Mouse (Mus musculus) liver, embryonic 13.5 days (tissue): ENCODE results near the gene Adamts6. TPM values are rescaled to one million over a fixed set of nuclear protein-coding genes. Genes with fewer than 3 reads are reported as not detected.

ENCODE experiments used
- ATAC-seq: fragments of 200-750 bp; cut with Nextera tagmentation; 2 replicates; pipeline ENCODE4 v1.8.0; 2017; ENCODE audit warnings: low read depth, mild to moderate bottlenecking, moderate number of reproducible peaks, moderate library complexity
- DNase-seq: peaks from one replicate; pipeline ENCODE4 v3.0.0; 2022
- H3K27ac ChIP-seq: fragments of 300-500 bp; sonication (generic); 2 replicates; pipeline ENCODE4 v1.5.1; 2015; ENCODE audit warnings: moderate library complexity, mild to moderate bottlenecking, inconsistent platforms
- H3K27me3 ChIP-seq: fragments of 300-500 bp; sonication (generic); 2 replicates; pipeline ENCODE4 v1.6.1; 2015; ENCODE audit warnings: mild to moderate bottlenecking, inconsistent platforms
- H3K36me3 ChIP-seq: fragments of 300-500 bp; sonication (generic); 2 replicates; pipeline ENCODE4 v1.6.1; 2015; ENCODE audit warnings: mild to moderate bottlenecking, inconsistent platforms
- H3K4me1 ChIP-seq: fragments of 300-500 bp; sonication (generic); replicated peaks from 2 replicates; pipeline ENCODE4 v1.6.1; 2015; ENCODE audit warnings: inconsistent platforms
- H3K4me2 ChIP-seq: fragments of 300-500 bp; sonication (generic); 2 replicates; pipeline ENCODE4 v1.6.1; 2015; ENCODE audit warnings: inconsistent platforms, mild to moderate bottlenecking, moderate library complexity
- H3K4me3 ChIP-seq: fragments of 300-500 bp; sonication (generic); replicated peaks from 2 replicates; pipeline ENCODE4 v1.5.1; 2015; ENCODE audit warnings: mild to moderate bottlenecking, inconsistent platforms
- H3K9ac ChIP-seq: fragments of 300-500 bp; sonication (generic); 2 replicates; pipeline ENCODE4 v1.6.1; 2015; ENCODE audit warnings: mild to moderate bottlenecking, inconsistent platforms
- H3K9me3 ChIP-seq: fragments of 300-500 bp; sonication (generic); replicated peaks from 2 replicates; pipeline ENCODE4 v1.6.1; 2016; ENCODE audit warnings: inconsistent platforms
- WGBS: fragments of 180-500 bp; shearing (Covaris S2); methylation state at CpG from one replicate; pipeline ENCODE4 v1.1.7; 2015; ENCODE audit not compliant: insufficient replicate concordance; 5-methylcytosine and 5-hydroxymethylcytosine counted together
- polyA plus RNA-seq: library from polyadenylated mRNA; unstranded; fragments of >200 nt; fragmentation: Nextera tagmentation; extraction: Ambion mirVana; gene quantifications from 2 replicates; pipeline ENCODE4 v1.2.1, GENCODE M21; 2015

Gene Adamts6
- polyA plus RNA-seq, 1 experiment from 2014 or later = 0.09 TPM

DNA sequence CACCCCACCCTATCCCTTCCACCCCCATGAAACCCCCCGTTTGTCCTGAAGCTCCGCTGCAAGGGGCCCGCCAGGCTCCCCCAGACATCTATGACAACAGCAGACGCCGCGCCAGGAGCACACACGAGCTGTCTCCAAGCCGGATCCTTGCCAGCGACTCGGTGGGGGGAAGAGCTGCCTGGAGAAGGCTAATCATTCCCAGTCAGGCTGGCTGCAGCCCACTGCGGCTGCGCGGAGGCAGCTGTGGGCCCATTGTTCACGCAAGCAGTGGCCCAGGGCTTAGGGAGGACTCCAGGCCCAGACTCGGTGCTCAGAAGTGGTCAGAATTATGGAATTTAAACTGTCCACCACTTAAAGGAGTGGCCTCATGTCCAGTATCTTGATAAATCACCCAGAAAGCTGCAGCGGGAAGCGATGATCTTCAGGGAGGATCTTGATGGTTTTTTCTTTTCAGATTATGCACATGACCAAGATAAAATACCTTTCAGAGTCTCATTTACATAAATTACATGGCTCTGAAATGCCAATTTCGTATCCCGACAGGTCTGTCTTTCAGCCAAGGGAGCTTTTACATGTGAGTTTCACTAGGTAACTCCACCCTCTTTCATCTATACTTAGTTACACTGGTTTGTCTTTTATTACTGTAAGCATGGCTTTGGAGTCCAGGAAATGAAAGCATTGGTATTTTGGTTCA is 230.8 kb downstream of the Adamts6 start:
- Histone ChIP-seq H3K4me2 (peak overlapping the region; percentile 21; the same call in 1 of the 2 replicates), H3K27ac (no peak overlapping the region), H3K9ac (no peak overlapping the region), H3K27me3 (no peaks in the 10 kb centered on the region), H3K9me3 (no peaks in the 10 kb centered on the region), H3K4me1 (no peaks in the 10 kb centered on the region), H3K4me3 (no peak overlapping the region; the same call in 1 of the 2 replicates), H3K36me3 (no peaks in the 10 kb centered on the region)
- ATAC-seq = no peak
- WGBS = 46% methylated on average over 19 of the region's 19 CpGs
- no peak for DNase-seq

DNA sequence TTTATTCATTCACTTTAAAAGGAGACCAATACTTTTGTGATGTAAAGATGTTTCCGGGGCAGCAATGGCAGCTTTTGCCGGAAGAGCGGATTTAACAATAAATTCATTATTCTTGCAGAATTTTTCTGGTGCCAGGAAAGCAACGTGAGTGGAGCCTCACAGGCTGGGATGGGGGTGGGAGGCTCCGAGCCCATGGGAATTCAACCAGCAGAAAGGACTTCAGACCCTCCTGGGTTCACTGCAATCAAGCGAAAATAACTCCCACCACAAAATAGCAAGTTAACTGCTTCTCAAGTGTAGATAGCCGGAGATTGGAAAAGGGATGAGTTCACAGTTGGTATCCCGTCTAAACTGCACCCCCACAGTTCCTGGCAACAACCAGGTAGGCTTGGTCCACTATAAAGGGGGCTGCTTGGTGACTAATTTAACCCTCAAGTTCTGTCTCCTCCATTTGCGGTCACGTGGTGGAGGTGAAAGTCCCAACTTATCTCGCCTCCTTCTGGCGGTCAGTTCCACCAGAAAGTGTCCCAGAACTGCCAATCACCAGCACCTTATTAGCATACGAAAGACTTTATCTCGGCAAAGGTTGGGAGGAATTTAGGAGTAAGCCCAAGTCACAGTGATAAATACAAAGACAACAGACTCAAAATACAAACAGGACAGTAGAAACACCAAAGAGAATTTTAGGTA is 231.5 kb downstream of the Adamts6 start:
- Histone ChIP-seq H3K27me3 (no peaks in the 10 kb centered on the region), H3K4me3 (no peak overlapping the region), H3K27ac (no peak overlapping the region), H3K36me3 (no peaks in the 10 kb centered on the region), H3K9me3 (no peaks in the 10 kb centered on the region), H3K4me2 (no peak overlapping the region), H3K9ac (no peak overlapping the region), H3K4me1 (no peaks in the 10 kb centered on the region)
- ATAC-seq (no peak), DNase-seq (no peak)
- 62% methylated on average over 14 of the region's 14 CpGs for WGBS

DNA sequence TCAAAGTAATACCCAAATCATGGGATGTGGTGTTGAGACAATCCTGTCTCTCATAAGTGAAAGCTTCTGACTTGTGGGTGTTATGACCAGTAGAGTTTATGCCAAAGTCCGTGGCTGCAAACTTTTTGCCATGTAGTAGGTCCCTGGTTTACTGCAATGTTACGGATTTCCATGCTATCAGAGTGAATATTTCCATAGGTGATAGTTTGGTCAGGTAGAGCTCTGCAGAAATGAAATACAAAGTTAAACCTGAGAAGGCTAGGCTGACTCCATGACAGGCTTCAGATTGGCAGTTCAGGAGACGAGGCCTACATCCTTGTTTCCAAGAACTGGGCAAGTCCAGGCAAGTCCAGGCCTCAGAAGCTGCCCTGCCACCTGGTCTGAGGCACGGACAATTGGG is 232.3 kb downstream of the Adamts6 start:
- Histone ChIP-seq H3K27ac (no peak overlapping the region), H3K36me3 (no peaks in the 10 kb centered on the region), H3K27me3 (no peaks in the 10 kb centered on the region), H3K4me1 (no peaks in the 10 kb centered on the region), H3K9ac (no peak overlapping the region), H3K4me2 (no peak overlapping the region), H3K4me3 (no peak overlapping the region), H3K9me3 (no peaks in the 10 kb centered on the region)
- DNase-seq = no peak
- WGBS = 62% methylated on average over 4 of the region's 4 CpGs
- no peak for ATAC-seq

DNA sequence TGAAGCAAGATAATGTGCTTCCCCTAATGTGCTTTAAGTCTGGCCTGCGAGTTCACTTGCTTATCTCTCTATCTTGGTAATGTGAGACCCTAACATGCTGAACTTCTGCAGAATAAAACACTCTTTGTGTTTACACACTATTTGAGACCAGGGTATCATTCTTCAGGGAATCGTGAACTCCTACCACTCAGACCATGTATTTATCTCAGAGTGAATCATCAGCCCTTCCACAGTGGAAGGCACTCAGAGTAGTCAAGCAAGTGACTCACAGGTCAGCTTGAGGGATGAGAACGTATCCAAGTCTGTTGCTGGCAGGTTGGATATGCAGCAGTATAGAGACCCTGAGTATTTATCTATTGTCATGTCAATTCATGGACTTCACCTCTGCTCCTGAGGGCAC is 232.8 kb downstream of the Adamts6 start:
- no peak overlapping the region for H3K4me2 ChIP-seq
- no peaks in the 10 kb centered on the region for H3K9me3 ChIP-seq
- H3K4me3 ChIP-seq = no peak overlapping the region
- no peaks in the 10 kb centered on the region for H3K36me3 ChIP-seq
- H3K27me3 ChIP-seq = no peaks in the 10 kb centered on the region
- H3K27ac ChIP-seq = no peak overlapping the region
- H3K4me1 ChIP-seq = no peaks in the 10 kb centered on the region
- DNase-seq = no peak
- 50% methylated on average over 3 of the region's 3 CpGs for WGBS
- no peak for ATAC-seq
- no peak overlapping the region for H3K9ac ChIP-seq

DNA sequence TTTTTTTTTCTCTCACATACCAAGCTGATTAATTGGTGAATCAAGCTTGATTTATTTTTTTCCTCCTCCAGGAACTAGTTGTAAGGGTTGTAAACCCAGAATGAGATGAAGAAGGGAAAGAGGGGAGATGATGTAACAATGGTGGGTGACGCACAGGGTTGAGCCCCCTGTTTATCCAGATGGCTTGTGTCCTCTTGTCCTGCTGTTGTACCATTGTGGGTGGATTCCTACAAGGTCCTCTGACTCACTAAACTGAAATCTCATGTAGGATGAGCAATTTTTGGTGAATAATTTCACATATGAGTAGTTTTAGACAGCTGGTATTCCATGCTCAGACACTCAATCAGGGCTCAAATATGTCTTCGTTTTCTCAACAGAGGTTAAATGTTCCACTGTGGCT is 233.9 kb downstream of the Adamts6 start:
- Histone ChIP-seq H3K27ac (no peak overlapping the region), H3K4me1 (no peaks in the 10 kb centered on the region), H3K9me3 (no peaks in the 10 kb centered on the region), H3K27me3 (no peaks in the 10 kb centered on the region), H3K4me3 (no peak overlapping the region), H3K36me3 (no peaks in the 10 kb centered on the region), H3K4me2 (no peak overlapping the region), H3K9ac (no peak overlapping the region)
- 65% methylated on average over 2 of the region's 2 CpGs for WGBS
- no peak for ATAC-seq
- DNase-seq = no peak

DNA sequence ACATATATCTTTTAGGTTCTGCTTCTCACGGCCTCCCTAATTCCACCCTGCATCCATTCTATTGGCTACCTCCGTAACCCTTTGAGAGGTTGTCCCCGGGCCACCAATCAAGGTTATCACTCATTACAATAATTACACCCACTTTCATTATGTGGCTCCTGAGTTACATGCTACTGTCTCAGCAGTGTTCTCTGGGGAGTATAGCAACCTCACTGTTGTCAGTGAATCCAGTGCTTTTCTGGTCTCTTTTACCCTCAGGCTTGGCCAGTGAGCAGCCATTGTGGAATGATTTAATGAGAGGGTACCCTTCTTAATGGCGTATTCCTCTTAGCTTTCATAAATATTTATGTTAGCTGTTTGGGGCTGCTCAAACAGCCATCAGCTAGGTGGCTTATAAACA is 238.0 kb downstream of the Adamts6 start:
- no peak for DNase-seq
- H3K4me2 ChIP-seq = no peak overlapping the region
- no peak overlapping the region for H3K9ac ChIP-seq
- no peak for ATAC-seq
- no peaks in the 10 kb centered on the region for H3K4me1 ChIP-seq
- no peaks in the 10 kb centered on the region for H3K9me3 ChIP-seq
- H3K36me3 ChIP-seq = no peaks in the 10 kb centered on the region
- no peaks in the 10 kb centered on the region for H3K27me3 ChIP-seq
- 69% methylated on average over 4 of the region's 4 CpGs for WGBS
- no peak overlapping the region for H3K27ac ChIP-seq
- no peak overlapping the region for H3K4me3 ChIP-seq

DNA sequence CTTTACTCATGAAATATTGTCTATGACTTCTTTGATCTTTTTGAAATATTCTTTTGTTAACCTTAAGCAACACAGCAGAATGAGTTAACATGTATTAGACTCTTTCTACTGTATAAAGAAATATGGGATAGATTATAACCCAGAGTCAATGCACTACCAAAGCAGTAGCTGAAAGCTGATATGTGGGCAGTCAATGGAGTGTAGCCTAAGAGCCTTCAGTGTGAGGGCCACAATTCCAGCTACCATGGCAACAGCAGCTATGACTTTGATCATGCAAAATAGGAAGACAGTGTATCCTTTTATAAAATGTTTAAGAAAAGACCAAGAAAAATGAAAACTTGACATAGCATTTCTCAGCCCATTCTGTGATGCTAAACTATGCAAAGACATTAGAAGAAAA is 241.6 kb downstream of the Adamts6 start:
- Histone ChIP-seq H3K4me2 (no peak overlapping the region), H3K9me3 (no peaks in the 10 kb centered on the region), H3K4me3 (no peak overlapping the region), H3K9ac (no peak overlapping the region), H3K27ac (no peak overlapping the region), H3K4me1 (no peaks in the 10 kb centered on the region), H3K27me3 (no peaks in the 10 kb centered on the region), H3K36me3 (no peaks in the 10 kb centered on the region)
- no peak for DNase-seq
- no peak for ATAC-seq

DNA sequence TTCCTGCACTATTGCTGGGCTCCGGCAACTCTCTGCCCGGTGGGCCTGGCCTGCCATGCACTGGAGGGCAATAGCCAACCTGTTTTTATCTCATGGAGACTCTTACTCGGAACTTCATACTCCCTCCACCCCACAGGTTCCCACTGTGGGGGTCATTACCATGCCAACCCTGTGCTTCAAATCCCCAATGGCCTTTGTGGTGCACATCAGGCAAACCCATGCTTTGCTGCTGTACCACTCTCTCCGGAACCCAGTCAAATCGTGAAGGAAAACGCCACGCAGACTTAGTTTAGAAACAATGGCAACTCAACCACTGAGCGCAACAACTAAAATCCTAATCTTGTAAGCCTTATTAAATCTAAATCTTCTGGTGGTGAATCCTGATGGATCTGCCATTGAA is 244.2 kb downstream of the Adamts6 start:
- DNase-seq (no peak), ATAC-seq (no peak)
- no peaks in the 10 kb centered on the region for H3K36me3 ChIP-seq
- no peak overlapping the region for H3K27ac ChIP-seq
- H3K4me3 ChIP-seq = no peak overlapping the region
- no peak overlapping the region for H3K9ac ChIP-seq
- H3K4me2 ChIP-seq = no peak overlapping the region
- WGBS = 76% methylated on average over 8 of the region's 8 CpGs
- H3K4me1 ChIP-seq = no peaks in the 10 kb centered on the region
- H3K27me3 ChIP-seq = no peaks in the 10 kb centered on the region
- no peaks in the 10 kb centered on the region for H3K9me3 ChIP-seq

DNA sequence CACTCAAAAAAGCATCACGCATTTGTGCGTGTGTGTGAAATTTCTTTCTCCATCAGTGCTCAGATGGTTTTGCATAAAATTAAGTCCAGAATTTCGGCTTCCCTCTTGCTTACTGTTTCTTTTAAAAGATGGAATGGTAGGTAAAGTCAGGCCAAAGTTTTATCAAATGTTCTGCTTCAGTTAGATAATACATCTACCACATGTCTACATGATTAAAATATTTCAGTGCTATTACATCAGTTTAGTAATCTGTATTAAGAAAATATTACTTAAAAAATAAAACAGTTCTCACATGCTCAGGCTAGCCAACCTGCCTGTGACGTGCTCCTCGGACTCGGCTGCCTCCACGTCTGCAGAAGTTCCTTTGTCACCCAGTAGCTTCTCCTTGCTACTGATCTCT is 245.1 kb downstream of the Adamts6 start:
- no peak overlapping the region for H3K4me3 ChIP-seq
- ATAC-seq = no peak

DNA sequence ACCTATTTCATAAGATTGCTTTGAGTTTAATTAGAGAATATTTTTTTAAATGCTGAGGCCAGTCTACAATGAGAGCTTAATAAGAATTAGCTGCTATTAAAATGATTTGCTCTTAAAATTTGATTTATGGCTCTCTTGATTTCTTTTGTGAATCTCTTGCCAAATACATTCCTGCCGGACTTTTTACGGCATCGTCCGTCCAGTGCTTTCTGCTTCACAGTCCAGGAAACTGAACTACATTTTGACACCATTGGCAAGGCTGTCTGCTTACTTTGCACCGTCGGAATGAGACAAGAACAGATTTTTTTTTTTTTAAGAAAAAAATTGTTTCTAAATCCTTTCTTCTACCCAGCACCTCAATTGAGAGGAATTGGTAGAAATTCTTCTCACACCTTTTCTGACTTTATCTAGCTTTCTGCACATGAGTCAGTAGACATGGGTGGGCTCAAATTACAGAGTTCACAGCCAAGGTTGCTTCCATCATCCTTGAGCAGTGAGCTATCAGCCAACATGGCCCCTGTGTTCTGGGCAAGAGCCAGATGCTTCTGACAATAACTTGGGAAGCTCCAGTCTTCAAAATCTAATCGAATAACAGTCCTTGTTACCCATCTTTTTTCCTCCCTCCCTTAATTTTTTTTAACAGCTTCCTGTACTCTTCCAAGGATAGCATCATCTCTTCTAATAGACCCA is 246.3 kb downstream of the Adamts6 start:
- Histone ChIP-seq H3K9me3 (no peaks in the 10 kb centered on the region), H3K36me3 (no peaks in the 10 kb centered on the region), H3K4me3 (no peak overlapping the region), H3K27ac (no peak overlapping the region), H3K27me3 (no peaks in the 10 kb centered on the region), H3K9ac (no peak overlapping the region), H3K4me1 (no peaks in the 10 kb centered on the region), H3K4me2 (no peak overlapping the region)
- WGBS = 71% methylated on average over 7 of the region's 7 CpGs
- DNase-seq = no peak
- ATAC-seq = no peak

More for the DNA sequence above, 245.1 kb downstream of the Adamts6 start:
- Histone ChIP-seq H3K27me3 (no peaks in the 10 kb centered on the region), H3K4me2 (no peak overlapping the region), H3K9ac (no peak overlapping the region), H3K4me1 (no peaks in the 10 kb centered on the region), H3K9me3 (no peaks in the 10 kb centered on the region), H3K27ac (no peak overlapping the region), H3K36me3 (no peaks in the 10 kb centered on the region)
- DNase-seq = no peak
- 81% methylated on average over 7 of the region's 7 CpGs for WGBS

DNA sequence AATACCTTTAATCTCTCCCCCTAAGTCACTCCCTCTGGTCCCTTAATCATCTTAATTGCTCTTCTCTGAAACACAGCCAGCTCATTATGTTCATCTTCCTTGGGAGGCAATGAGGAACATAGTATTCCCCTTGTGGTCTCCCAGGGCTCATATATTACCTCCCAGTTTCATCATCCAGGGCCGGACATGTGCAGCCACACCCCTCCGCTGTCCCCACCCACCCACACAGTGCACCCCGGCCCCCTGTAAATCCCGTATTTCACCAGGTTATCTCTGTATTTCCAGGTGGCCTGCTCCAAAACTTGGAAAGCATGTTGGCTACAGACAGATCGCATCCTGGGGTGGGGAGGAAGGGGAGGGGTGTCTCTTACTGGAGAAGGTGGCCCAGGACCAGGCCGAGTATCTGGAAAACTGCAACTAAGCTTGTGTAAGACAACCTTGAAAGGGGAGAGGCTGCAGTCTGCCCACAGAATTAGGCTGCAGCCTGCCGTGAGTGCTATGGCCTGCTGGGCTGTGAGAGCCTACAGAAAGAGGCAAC is 253.3 kb downstream of the Adamts6 start:
- Histone ChIP-seq H3K36me3 (no peaks in the 10 kb centered on the region), H3K4me1 (peaks cover 3% of the 10 kb centered on the region; the same call in 1 of the 2 replicates), H3K4me3 (no peak overlapping the region), H3K27ac (no peak overlapping the region), H3K27me3 (no peaks in the 10 kb centered on the region), H3K4me2 (no peak overlapping the region), H3K9ac (no peak overlapping the region), H3K9me3 (no peaks in the 10 kb centered on the region)
- no peak for ATAC-seq
- WGBS = 42% methylated on average over 7 of the region's 7 CpGs
- DNase-seq = no peak
